Mouse (Mus musculus): Measurements from ENCODE around the gene Znrf3.

The Znrf3 gene

DNA sequence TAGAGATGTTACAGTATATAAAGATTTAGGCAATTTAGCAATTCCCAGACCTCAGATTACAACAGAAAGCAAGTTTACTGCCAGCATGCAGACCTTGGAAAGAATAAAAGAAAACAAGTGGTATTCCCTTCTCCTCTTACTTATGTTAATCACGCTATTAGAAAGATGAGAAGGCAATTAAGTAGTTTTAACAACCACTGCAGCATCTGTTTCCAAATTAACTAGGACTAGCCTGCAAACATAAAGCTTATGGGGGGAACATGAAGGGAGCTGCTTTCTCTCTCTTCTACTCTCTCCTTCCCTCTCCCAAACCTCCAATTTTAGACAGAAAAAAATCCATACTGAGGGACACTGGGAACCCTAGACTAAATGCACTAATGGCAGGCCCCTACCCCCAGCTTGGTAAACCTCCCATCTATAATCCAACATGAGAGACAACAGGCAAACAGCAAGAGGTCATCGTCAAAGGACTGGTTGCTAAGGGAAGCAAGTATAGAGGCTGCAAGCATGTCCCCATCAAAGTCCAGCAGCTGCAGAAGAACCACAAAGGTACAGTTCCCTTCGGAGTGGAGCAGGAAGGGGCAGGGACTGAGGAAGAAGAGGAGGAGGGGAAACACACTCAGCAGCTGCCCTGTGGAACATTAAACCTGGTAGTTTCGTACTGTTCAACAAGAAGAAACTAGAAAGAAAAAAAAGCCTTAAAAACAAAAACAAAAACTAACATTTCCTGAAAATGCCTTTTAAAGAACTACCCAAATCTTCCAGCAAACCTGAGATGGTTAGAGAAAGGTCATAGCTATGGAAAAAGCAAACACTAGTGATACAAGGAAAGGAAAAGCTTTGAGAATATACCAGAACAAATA lies 53.4 kb downstream of the Znrf3 start:
- DNase-seq, result no peak

DNA sequence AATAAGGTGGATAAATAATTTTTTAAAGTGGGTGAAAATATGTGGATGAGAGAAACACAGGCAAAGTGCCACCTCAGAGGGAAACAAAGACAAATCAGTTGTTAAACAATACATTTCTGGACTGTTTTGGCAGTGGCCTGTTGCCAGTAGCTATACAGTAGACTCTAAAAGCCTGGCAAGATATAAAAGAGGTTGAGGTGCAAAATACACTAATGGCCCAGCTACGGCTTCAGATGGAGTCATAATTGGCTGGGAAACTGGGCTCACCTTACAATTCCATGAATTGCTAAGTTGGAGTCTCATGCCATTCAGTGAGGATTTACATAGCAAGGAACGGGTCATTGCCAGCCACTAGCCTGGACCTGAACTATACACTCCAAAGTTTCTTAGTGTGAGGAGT lies 62.0 kb downstream of the Znrf3 start:
- no peak for DNase-seq

DNA sequence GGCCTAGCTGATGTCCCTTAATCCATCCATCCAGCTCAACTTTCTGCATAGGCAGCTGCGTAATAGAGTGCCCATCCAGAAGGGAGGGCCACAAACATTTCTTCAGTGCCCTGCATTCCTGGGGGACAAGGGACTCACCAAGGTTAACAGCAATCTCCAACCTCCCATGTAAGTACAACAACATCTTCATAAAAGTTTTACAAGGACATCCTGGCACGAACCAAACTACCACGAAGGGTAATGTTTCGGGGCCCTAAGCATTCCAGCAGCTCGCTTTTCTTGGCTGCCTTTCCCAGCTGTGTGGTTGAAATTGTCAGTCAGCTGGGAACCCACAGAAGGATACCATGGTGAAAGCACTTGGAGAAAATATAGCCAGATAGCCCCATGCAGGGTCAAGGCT lies 63.4 kb downstream of the Znrf3 start:
- no peak for DNase-seq

DNA sequence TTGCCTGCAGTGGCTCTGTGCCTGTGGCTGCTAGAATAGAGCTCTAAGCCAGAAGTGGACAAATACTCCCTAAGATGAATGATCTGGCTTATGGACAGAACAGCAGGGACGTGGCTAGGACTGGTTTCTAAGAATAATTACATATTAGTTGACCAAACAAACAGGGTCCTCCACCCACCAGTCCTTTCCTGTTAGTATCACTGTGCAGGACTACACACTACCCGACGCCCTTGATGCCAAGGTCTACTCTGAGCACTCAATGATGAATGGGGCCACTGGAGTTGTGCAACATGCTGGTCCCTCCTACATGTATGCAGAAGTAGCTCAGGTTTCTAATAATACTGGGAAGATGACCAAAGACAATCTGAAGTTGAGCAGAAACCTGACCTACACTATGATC lies 64.4 kb downstream of the Znrf3 start:
- no peak for DNase-seq

DNA sequence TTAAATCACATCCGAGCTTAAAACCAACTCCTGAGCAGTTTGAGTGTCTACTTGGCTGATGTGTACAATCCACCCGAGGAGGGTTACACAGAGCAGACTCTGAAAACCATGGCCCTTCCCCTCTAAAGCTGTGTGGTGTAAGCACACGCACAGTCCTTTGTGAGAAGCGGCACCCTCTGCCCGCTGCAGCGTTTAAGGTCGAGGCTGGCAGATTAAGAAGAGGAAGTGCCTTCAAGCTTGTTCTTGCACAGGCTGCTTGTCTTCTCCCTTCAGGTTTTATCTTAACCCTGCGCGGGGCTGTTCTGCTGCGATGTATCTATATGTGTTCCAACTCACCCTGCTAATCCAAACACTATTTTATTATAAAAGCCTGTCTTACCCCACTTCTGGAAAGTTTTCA lies 75.5 kb downstream of the Znrf3 start:
- no peak for DNase-seq

DNA sequence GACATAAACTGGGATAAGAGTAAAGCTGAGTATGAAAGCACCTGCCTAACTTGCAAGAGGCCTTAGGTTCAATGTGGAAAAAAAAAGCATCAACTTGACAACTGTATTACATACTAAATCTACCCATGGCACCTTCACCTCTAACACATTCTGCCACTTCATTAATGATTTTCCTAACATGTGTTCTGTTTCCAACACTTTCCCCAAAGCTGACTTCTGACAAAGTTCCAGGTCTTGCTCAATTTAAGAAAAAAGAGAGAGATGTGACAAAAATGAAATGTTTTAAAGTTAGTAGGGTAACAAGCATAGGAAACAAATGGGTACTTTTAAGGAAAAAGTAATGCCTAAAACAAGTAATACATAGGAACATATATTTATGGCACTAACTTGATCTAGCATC lies 76.2 kb downstream of the Znrf3 start:
- no peak for DNase-seq

DNA sequence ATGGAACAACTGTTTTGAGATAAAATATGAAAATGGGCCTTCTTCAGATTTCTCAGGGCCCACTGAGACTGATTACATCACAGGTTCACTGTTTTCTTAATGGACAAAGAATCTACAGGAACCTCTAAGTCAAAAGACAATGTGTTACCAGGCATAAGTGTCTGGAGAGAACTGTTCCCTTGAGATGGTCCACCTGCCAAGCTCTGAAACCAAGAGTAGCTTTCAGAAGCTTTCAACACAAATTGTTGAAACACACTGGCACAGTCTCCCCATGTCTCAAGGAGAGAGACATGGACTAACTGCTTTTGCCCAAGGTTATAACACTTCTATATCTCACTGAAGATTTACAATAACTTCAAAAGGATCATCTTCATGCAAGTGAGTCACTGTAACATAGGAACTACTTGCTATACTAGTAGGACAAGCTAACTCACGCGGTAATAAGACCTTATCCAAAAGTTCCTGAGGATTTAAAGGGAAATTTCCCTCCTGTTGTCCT lies 89.3 kb downstream of the Znrf3 start:
- DNase-seq, result no peak

DNA sequence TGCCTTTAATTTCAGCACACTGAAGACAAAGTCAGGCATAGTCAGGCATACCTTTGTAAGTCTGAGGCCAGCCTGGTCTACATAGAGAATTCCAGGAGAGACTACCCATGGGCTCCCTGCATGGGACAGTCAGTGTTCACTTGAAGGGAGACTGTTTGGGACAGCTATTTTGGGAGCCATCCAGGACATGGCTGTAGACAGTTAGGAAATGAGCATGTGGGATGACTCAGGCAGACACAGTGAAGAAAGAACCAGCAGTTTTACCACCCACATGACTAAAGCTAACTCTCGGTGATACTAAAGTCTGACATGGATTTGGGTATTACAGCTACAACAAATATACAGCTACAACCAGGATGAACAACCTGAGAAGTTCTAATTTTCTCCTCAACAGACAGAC lies 89.9 kb downstream of the Znrf3 start:
- peak; percentile 78 for DNase-seq

DNA sequence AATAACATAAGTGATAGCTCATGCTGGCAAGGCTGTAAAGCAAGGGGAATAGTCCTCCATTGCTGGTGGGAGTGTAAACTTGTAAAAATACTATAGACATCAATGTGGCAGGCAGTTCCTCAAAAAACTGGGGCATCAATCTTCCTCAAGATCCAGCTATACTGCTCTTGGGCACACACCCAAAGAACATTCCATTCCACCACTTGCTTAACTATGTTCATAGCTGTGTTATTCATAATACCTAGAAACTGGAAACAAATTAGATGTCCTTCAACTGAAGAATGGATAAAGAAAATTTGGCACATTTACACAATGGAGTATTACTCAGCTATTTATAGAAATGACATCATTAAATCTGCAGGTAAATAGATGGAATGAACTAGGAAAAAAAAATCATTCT lies 91.6 kb downstream of the Znrf3 start:
- DNase-seq, result no peak

DNA sequence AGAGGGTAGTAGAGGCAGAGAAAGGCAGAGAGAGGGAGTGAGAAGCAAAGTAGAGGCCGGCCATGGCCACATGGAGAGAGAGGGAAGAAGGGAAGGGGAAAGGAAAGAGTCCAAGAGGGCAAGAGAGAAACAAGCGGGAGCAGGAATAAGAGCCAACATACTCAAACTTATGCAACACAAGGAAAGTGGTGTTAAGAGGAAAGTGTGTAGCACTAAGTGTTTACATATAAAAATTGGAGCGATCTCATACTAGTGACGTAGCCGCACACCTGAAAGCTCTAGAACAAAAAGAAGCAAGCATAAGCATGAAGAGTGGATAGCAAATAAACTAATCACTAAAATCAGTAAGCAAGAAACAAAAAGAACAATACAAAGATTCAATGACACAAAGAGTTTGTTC lies 95.2 kb downstream of the Znrf3 start:
- no peak for DNase-seq

DNA sequence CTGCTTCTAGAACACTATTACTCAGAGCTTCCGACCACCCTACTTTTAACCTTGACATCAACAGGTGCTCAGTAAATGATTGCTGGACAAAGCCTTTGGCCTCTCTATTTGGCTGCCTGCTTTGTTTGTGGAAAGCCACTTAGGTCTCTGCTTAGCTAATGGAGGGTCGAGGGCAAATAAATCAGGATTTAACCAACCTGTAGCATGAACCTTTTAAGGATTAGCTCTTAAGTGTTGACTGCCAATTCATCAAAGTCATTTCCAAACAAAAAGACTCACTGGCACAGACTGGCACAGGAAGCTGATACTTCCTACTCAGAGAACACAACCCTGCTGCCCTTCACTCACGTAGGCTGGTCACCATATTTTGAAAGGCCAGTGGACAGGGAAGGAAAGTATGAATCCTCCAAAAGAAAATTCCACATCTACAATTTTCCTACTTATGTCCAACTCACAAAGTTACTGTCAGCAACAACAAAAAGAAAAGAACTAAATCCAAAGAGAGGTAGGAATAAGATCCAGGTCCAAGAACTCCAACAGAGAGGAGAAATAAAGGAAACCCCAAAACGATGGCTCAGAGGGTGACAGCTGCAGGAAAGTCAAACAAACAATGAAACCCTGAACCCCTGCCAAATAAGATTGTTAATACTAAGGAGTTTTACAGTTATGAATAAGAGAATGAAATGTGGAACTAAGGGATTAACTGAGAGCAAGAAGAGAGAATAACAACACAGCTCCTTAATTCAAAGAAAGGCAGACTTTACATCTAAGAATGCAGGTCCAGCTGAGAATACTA lies 97.6 kb downstream of the Znrf3 start:
- DNase-seq, result no peak

DNA sequence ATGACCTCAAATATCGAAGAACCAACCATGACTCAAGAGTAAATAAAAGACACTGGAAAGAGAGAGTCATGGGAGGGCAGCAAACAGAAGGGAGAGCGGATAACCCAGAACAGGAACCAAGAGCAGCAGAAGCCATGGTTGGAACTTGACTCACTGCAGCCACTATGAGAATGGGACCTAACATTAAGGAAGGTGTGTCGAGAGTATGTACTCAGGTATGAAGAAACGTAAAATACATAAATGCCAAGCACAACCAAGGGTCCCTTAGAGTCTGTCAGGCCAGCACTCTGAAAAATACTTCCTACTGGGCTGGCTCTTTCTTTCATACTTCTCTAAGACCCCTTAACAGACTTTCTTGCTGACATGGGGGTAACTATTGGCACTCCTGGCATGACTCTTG lies 100.9 kb downstream of the Znrf3 start:
- DNase-seq, result no peak

DNA sequence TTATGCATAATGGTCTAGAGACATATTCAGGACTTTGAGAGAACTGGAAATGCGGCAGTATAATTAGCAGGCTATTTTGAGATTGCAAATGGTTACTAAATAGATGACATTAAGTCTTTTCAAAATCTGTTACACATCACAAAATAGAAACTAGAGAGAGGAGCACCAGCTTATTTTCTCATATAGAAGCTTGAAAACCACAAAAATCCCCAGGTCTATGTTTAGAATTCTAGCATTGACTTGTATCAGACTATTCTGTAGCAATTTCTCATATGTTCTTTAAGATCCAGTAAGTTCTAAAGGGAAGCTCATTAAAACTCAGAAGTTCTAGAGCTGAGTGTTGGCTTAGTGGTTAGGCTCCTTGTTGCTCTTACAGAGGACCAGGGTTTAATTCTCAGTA lies 104.9 kb downstream of the Znrf3 start:
- DNase-seq, result no peak

DNA sequence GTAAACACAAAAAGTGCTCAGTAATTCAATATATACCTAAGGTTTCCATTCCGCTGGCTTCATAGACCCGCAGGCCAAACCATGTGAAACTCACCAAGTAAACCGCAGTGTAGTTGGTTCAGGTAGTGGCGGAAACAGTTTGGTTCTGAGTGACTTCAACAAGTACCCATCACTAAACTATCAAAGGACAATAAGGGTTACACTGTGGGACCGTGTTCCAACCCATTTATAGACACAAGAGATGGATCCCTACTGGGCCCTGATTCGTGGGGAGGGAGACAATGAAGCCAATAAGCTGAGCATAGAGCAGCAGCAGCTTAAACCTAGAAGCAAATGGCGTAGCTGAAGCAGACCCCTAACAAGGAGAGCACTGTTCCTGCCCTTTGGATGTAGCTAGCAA lies 107.8 kb downstream of the Znrf3 start:
- DNase-seq, result no peak

DNA sequence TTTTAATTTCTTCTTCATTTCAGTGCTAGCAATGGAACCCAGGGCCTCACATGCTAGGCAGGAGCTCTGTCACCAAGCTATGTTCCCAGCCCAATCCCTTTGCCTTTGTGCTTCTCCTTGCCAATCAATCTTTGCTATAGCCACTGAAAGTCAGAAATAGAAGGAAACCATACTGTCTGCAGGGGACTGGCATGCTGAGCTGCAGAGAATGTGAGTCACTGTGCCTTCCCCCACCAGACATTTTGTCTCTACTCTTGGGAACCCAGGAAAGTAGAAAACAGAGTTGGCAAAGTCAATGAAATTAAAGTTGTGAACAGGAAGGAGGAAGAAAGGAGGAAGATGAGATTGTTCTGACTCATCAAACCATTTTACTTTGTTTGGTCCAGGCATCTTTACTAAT lies 108.4 kb downstream of the Znrf3 start:
- peak; percentile 15 for DNase-seq

DNA sequence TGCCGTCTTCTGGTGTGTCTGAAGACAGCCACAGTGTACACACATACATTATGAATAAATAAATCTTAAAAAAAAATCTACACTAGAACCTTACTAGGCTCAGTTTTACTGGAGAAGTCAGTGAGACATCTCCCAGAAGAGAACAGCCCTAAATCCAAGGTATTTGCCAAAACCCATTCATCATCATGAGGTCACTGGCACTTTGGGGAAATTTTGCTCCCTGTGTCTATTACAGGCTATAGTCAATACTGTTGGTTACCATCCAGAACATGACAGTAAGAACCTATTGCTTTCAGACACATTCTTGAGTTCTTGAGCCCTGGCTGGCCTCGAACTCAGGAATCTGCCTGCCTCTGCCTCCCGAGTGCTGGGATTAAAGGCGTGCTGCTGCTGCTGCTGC lies 113.8 kb downstream of the Znrf3 start:
- no peak for DNase-seq

DNA sequence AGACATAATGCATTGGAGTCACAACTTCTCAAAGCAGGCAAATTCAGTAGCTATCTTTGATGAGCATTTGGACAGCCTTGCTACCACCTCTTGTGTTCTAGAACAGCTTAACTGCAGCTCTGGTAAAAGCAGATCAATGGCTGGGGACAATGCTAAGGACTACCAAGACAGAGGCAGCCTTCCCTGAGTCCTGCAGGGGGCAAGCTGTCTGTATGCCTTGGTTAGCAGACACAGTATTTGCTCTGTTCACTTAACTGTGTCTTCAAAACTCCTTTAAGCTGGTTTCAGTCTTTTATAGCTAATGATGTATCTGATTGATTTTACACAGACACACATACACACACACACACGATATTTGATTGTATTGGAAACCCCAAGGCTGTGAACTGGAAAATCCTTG lies 117.0 kb downstream of the Znrf3 start:
- no peak for DNase-seq

DNA sequence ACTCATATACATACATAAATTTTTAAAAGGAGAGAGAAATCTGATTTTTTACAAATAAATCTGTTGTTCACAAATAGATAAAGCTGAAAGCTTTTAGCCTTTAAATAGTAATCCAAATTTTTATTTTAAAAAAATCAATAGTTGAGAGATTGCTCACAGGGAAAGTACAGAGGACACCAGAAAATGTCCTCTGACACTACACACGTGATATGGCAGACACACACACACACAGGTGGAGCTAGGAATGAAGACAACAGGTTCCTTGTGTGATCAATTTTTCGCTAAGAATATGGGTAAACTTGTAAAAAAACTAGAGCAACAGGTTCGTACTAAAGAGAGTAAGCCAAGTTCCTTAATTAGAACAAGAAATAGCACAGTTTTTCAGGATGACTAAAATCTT lies 118.4 kb downstream of the Znrf3 start:
- no peak for DNase-seq

DNA sequence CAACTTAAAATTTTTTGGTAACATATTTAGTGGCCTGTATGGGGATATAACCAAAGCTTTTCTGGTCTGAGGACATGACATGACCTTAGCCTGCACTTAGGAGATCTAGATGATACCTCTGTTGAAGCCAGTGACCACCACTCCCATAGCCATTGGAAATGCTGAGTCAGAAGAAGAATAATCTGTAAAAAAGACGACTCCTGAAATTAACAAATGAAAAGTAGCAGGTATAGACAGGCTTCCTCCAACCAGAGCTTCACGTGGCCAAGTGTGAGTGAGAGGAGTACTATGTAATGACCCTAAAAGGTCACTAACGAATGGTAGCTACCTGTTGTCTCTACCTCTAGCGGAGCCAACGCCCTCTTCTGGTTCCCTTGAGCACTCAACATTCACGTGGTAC lies 119.4 kb downstream of the Znrf3 start:
- DNase-seq, result no peak

DNA sequence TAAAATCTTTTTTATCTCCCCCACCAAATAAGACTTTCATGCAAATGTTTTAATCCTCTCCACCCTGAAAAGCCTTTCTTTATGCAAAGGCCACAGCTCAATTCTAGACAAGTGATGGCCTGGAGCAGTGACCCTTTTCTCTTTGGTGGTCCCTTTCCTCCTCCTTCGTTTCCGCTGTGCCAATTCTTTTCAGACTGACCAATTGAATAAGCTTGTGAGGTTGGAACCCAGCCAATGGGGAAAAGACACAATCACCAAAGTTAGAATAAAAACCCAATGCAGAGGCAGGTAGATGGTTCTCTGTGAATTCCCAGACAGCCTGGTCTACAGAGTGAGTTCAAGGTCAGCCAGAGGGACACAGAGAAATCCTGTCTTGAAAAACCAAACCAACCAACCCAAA lies 120.4 kb downstream of the Znrf3 start:
- DNase-seq, result no peak

DNA sequence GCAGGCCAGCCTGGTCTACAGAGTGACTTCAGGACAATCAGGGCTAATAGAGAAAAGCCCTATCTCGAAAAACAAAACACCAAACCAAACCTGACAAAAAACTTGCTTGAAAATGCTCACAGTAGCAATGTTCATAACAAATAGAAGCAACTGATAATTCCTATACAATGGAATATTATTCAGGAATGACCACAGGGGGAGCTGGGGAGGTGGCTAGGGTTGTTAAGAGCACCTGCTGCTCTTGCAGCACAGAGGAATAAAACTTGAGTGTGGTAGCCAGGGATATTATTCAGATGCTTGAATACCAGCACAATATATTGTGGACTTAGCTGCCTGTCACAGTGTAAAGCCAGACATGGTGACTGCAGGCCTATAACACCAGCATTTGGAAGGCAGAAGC lies 123.0 kb downstream of the Znrf3 start:
- DNase-seq, result no peak

DNA sequence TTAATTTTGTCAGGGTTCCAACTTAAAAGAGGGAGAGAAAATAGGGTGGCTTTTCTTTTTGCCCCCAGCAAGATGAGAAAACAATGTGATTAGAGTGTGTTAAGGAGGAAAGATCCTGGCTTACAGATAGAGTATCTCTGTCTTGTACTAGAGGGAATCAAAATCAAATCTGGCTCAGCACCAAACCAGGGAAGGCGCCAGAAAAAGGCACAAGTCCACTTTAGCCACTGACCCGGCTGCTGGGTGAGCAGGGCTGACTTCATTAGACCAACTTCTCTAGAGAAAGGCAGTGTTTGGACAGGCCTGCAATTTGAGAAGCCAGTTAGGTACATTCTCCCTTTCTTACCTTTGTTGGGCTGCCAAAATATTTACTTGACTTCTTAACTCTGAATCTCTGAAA lies 125.7 kb downstream of the Znrf3 start:
- DNase-seq, result no peak

DNA sequence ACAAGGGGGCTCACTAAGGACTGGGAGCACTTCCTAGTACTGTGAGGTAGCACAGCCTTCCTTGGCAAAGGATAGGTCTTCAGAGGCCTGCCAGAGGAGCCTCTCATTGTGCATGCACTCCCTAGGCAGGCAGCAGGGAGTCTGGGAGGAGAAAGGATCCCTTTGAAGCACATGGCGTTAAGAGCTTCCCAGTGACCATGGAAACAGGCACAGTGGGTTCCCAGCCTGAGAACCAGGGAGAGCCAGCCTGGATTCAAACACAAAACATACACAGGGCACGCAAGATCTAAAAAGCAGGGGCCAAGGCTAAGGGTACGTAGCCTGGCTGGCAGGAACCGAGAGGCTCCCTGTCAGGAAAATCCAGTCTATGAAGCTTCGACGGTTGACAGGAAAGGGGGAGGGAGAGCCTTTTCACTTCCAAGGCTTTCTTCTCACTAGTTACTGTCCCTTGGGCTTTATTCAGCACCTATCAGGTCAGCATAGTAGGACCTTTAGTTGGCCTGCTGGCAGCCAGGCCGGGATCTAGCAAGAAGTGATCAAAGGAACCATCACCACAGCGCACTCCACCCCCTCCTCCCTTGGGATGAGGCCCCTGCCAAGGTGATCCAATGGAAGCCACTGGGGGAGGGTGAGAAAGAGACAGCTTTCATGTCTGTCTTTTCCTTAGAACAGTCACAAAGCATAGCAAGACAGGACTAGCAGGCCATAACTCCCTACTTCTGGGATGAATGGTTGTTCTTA lies 126.4 kb downstream of the Znrf3 start:
- peak; percentile 57 for DNase-seq

DNA sequence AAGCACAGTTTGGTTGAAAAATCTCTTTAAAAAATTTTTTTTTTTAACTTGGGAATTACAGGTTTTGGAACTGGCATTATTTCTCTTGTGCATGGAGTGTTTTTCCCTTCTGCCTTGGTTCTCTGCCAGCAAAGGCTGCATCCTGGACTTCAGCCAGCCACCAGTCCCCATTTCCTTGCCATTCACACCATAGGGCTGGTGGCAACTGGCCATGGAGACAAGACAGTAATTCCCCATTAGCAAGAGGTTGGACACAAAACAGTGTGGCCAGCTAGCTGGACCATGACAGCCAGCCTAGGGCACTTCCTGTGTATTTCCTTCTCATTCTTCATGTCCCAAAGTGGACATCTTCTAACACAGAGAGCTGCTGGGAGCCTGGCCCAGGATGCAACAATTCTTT lies 129.9 kb downstream of the Znrf3 start:
- DNase-seq, result peak; percentile 60
